Mouse (Mus musculus) kidney, postnatal 10 days (tissue): ENCODE measurements around the gene Tex22.

ENCODE experiments used
- DNase-seq: peaks from one replicate; pipeline ENCODE4 v3.0.0; 2021; ENCODE audit warnings: mixed read lengths

Gene Tex22

DNA sequence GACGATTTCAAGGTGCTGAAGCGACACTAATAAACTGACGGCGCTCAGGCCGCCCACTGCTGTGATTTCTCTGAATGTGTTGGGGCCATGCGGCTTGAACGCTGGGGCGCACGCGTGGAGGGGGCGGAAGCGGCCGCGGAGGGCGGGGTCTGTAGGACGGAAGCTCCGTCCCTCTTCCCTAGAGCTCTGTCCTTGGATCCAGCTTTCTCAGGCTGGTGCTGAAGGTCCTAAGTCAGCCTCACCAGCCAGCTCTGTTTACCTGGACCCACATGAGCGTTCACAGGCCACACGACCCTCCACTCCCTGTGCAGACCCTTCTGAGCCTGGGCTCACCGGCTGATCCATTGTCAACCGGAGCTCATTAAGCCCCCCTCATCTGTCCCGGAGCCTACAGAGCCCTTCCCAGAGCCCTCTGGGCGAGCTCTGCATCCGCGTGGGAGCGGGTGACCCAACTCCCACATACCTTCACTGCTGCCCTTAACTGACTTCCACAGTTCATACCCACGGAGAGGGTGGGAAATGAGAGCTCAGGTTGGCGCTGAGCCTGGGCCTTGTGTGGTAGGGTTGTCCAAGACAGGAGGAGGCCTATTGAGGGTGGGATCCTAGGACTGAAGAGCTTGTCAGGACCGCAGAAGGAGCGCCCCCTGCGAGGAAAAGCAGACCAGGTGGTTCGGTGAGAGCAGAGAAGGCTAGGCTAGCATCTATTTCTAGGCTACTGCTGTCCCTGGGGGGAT, at the start of gene Tex22:
Tex22 (plus strand) TSS at position 174 of the 734 bp plus-strand sequence.
- DNase-seq = peak; percentile 93

DNA sequence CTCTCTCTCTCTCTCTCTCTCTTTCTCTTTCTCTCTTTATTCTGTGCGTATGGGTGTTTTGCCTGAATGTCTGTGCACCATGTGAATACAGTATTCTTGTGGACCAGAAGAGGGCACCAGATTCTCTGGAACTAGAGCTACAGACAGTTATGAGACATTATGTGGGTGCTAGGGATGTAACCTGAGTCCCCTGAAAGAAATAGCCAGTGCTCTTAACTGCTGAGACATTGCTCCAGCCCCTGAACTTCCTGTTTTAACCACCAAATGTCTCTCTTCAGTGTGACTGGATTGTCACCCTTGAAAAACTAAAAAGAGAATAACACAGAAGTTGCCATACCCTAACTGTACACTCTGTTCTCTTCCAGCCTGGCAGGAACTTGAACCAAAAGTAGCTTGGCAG, 47.7 kb upstream of the Tex22 start:
- DNase-seq = no peak

DNA sequence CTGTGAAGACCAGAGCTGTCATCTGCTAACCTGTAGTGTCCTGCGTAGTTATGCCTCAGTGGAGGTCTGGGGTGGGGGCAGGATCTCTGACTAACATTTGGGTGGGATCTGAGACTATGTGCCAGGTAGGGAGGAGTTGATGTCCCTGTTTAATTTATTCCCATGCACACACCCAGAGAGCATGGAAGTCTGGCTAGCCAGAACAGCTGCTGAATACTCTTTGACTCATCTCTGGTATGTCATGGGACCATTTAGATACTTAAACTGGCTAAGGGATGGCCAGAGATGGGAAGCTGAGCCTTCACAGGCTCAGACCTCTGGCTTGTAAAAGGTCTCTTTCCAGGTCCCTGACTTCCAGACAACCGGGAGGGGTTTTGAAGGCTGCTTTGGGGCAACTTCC, 46.8 kb upstream of the Tex22 start:
- no peak for DNase-seq

DNA sequence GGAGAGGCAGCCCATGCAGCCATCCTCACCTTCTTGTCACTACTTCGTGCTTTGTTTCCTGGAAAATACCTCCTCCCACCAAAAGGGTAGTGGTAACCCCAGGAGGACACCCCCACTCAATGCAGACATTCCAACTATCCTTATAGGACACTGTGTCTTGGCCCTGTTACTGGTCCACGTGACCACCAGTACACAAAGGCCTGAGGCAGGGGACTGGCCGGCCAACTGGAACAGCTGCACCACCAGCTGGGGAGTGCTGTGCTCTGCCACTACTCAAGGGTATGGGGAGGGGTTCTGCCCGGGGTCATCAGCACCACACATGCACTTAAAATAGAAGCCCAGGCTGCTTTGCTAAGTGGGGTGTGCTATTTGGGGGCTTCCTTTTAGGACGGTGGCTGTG, 46.2 kb upstream of the Tex22 start:
- DNase-seq = no peak

DNA sequence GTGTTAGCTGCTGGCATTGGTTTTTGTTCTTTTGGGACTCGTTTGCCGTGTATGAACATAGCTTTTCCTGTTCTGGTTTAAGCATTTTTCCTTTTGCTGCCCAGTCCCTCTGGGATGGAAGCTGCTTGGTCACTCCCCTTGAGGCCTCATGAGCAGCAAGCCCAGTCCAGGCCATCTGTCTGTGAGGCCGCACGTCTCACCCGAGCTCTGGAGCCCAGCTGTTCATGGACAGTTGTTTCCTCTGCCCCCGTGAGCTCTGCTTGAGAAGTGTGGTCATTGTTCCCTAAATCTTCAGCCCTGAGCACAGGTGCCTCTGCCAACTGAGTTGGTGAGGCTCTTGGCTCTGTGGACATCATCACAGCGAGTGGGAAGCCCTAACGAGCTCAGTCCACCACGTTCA, 45.4 kb upstream of the Tex22 start:
- DNase-seq = peak; percentile 49

DNA sequence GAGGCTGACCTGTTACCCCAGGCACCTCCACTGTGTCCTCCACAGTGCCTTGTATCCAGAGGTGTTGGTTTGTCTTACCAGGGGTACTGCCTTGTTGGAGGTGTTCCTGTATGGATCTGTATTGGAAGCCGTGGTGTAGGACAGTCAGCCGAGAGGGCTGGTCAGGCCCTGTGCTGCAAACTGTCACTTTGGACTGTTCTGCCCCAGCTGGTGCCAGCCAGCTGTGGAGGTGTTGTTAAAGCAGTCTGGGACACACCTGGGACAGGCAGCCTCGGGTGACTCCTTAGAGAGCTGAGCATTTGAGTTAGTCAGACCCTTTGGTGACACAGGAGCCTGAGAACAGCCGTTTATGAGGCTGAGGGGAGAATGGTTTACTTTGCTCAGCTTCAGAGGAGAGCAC, 44.3 kb upstream of the Tex22 start:
- no peak for DNase-seq

DNA sequence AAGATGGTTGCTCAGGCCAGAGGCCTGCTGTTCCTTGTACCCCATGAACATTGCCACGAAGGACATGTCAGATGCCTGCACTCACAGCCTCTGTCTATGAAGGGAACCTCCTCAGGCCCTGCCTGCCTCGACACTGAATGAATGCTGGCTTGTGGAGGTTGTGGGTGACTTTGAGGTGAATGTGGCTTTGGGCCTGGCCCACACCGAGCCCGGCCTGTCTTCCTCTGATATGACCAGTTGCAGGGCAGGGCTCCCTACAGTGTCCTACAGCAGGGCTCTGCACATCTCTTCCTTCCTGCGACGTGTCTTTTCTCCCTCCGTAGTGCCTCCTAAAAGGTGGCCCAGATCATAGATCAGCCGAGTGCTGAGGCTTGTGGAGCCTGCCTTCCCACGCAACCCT, 43.3 kb upstream of the Tex22 start:
- DNase-seq = no peak

DNA sequence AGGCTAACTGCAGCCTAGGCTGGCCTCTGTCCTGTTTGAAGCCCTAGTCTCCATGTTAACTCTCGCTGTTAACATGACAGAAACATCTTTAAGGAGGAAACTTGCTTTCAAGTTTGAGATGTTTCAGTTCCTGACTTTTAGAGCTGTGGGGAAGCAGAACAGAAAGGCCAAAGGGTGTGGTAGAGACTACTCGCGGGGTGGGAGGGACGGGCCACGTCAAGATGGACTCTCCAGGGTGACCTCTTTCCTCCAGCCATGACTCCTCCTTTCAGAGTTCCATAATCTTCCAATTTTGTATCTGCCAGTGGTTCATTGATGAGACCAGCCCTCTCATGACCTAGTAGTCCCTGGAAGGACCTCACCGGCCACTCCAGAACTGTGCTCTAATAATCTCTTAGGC, 42.9 kb upstream of the Tex22 start:
- DNase-seq = no peak

DNA sequence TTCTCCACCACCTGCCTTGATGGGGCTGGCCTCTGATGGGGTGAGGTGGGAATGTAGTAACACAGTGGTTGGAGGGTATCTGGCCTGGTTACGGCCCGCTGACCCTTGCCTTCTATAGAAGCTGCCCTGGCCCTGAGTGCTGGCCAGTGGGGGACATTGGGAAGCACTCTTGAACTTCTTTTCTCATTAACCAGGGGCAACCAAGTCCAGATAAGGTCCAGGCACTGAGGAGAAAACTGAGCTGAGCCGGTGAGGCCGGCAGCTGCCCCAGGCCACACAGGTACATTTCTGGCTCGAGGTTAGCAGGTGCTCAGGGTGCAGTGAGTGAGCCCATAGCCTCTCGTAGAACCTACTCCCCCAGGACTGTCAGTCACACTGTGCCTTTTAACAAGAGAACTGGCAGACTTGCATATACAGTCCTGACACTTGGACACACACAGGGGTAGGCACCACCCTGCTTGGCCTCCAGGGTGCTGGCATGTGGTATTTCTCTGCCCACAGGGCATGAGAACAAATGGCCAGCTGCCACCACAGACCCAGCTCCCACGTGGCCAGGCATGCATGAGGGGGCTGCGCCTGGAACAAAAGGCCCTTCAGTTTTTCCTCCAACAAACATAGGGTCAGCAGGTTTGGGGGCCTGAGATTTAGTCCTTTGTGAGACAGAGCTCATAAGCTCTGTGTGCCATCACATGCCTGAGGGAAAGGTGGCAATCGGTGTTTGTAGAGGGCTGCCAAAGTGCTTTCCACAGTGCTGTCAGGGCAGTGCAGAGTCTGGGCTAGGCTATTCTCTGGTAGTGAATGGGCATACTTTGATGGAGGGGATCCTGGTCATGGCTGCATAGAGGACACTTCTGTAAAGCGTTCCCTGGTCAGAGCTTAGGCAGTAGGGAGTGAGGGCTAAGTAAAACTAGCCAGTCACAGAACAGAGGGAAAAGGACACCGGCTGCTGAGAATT, 41.7 kb upstream of the Tex22 start:
- DNase-seq = peak; percentile 75

DNA sequence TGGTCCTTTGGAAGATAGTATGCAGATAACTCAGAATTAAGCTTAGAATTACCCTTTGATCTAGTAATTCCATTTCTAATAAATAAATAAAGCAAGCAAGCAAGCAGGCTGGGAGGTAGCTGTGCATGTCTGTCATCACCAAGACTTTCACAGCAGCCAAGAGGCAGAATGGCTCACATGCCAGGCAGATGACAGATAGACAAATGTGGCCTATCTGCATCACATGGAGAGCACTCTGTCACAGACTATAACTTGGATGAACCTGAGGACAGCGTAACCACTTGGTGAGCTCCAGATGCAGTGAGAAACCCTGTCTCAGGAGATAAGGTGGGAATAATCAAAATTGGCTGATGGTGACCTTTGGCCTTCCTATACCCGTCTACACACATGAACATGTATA, 39.2 kb upstream of the Tex22 start:
- DNase-seq = no peak

DNA sequence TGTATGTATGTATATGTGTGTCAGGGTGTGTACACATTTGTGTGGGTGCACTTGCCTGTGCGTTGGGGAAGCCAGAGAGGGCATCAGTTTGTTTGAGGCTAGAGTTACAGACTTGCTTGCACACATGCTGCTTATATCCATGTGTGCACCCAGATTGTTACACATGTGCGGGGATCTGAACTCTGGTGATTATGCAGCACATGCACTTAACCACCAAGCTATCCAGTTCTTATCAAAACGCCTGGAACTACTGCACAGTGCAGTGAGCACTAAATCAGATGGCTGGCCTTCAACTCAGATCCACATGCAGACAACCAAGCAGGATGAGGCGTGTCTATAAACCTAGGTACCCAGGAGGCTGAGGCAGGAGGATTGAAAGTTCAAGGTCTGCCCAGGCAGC, 37.3 kb upstream of the Tex22 start:
- no peak for DNase-seq

DNA sequence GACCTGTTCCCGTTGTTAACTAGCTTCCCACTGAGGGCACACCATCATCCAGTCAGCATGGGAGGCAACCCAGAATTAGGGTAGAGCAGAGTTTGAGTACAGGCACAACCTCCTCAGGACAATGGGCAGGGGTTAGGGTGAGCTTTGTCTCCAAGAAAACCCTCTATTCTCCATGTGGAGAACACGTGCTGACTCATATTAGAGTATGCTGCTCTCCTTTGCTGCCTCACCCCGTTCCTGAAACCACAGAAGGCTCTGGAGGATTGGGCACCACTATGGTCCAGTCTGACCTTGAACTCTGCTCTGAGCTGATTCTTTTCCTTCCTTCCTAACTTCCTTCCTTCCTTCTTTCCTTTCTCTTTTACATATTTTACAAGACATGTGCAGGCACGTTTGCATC, 35.9 kb upstream of the Tex22 start:
- no peak for DNase-seq

DNA sequence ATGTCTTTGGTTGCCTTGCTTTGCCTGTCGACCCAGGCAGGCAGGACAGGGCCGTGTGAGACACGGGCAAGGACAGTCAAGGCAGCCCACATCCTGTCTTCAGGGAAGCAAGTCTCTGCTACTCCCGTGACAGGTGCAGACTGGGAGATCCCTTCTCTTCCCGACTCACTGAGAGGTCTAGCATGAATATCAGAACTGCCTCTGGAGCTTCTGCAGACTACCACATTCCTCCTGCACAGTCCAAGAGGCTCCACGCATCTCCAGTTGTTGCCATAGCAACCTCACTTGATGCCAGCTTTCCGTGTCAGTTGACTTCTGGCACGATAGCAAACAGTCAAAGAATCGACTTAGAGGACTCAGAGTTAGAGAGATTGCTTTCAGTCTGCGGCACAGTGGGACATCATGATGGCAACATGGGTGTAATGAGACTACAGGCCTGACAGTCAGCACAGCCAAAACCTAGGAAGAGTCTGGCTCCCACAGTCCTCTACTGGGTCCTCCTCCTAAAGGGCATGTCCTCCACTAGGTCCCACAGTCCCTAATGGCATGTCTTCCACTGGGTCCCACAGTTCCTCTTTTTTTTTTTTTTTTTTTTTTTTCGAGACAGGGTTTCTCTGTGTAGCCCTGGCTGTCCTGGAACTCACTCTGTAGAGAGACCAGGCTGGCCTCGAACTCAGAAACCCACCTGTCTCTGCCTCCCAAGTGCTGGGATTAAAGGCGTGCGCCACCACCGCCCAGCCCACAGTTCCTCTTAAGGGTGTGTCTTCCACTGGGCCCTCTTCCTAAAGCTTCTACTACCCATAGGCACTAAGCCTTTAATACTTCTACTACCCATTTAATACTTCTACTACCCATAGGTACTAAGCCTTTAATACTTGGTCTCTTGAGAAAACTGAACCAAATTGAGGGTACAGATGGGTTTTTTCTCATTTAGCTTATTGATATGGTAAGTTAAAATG, 32.5 kb upstream of the Tex22 start:
- DNase-seq = peak; percentile 31

DNA sequence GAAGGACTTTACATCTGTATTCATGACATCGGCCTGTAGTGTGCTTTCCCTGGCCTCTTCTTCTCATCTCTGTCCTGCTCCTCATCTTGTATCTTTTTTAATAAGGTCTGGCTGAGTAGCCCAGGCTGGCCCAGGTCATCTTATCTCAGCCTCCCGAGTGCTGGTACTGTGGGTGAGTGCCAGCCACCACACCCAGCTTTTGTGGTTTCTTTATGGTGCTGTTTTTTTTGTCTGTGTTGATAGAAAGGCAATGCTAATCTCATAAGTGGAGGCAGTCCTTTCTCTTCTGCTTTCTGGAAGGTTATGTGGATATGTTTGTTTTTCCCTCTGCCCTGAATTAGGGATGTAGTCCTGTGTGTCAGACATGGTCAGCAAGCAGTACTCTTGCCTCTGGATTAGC, 31.8 kb upstream of the Tex22 start:
- DNase-seq = no peak

DNA sequence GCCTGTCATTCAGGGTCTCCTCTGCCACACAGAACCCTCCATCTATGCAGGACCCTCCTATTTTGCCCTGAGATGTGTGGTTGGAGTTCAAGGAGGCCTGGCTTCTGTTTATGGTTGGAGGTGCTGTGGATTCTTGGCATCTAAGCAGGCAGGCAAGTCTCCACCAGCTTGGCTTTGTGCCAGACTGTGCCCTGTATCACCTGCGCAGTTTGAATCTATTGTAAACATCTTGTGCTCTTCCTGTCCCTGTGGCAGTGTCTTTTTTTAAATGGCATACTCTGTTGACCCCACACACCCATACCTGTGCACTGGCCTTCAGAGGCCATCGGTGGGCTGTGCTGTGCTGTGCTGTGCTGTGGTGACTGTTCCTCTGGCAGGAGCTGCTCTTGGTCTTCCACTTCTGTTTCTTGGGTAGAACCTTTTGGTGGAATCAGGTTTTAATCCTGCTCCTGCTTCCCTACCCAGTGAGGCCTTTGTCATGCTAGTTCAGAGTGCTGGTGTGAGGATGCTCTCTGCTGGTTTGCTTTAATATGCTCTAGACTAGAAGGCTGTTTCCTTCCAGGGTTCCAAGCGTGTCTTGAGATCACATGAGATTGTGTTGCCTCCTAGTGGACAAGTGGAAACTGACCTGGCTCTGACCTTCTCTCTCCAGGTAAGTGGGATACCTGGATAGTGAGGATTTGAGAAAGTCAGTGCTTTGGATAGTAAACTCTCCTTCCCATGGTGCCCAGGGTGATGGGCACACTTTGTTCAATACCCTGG, 29.2 kb upstream of the Tex22 start:
- peak; percentile 71 for DNase-seq

DNA sequence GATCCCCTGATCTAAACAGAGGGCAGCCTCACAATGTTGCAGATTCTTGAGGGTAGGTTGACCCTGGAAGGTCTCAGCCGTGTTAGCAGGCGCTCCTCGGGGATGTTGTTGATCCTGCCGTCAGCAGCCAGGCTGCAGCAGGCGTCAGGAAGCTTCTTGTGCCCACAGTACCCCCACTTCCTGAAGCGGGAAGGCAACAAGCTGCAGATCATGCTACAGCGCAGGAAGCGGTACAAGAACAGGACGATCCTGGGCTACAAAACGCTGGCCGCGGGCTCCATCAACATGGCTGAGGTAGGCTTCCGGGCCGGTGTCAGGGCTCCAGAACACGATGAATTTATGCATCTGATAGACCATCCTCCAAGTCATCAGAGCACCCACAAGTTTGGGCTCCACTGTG, 27.4 kb upstream of the Tex22 start:
- DNase-seq = no peak

DNA sequence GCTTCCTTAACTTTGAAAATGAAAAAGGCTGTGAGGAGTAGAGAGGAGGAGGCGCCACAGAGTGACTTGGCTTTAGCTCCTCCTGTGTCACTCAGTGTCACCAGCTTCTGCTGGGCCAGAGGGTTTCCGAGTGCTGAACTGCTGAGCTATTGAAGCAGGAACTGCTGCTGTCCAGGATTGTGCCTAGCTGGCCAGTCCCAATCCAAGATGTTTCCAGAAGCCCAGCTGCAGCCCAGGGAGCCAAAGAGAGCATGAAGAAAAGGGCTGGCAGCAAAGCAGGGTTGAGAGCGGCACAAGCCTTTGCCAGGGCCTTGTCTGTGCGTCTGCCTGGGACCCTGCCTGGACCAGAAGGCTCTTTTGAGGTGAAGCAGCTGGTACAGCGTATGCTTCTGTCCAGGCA, 26.2 kb upstream of the Tex22 start:
- DNase-seq = no peak

DNA sequence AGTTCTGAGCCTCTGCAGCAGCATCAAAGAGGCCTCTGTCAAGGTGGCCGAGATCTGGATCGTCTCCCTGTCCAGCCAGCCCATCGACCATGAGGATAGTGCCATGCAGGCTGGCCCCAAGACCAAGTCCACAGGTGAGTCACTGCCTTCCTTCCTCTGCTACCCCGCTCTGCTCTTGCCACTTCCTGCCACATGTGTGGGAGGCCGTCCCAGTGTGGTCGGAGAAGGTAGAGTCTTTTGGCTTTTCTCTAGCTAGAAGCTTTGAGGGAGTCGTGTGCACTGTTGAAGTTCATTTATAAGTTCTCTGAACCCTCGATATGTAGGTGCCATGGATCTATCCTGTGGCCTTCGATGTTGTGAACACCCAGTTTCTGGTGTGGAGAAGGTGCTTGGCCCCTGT, 24.5 kb upstream of the Tex22 start:
- DNase-seq = no peak

DNA sequence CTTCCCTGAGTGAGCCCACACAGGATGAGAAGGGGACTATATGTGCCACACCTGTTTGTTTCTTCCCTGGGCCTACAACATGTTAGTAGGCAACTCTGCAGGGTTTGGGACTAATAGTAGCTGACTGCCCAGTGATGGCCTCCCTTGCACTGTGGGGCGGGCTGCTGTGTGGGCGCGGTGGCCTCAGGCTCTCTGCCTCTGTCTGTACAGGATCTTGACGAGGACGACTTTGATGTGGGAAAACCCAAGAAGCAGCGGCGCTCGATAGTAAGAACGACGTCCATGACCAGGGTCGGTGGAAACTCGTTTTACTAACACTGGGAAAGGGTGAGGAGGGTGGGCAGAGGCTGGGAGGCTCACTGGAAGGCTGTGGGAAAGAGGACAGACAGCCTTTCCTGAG, 23.6 kb upstream of the Tex22 start:
- DNase-seq = no peak

DNA sequence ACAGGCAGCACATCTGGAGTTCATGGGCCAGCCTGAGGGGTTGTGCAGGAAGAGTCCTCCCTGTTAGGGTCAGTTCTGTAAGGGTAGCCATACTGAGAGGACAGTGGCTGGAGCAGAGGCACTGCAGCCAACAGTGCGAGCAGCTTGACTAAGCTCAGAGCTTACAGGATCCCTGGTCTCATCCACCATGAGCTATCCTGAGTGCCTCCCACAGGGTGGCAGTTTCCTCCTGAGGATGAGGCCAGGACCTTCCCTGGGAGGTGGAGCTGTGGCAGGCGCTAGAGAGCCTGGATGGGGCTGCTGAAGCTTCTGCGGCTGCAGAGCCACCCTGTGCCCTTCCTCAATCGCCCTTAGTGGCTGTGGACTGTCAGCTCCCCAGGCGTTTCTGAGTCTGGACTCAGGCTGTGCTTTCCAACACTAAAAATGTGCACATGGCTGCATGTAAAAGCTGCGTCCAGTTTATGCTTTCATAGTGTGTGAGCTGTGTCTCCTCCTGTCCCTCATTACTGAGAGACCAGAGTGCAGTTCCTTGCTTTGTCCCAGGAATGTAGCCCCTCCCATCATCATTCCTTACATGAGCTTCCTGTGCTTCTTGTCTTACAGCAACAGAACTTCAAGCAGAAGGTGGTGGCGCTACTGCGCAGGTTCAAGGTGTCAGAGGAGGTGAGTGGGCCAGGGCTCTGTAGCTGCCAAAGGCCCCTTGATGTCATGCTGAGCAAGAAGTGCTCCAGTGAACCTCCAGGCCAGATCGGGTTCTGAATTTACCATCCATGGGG, 22.5 kb upstream of the Tex22 start:
- peak; percentile 57 for DNase-seq

DNA sequence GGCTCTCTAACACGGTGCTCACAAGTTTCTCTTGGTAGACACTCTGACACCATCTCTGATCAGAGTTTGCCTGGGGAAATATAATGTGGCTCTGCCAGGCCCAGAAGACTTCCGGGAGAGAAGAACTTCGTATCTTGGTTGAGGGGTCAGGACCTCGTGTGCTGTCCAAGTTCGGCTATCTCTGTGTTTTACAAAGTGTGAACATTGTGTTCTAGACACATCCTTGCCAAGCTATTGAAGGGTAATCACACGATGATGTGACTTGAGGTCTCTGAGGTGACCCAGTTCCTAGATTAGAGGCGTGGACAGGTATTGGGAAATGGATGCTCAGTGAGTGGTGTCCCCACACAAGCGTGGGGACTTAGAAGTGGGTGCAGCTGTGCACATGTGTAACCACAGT, 18.2 kb upstream of the Tex22 start:
- no peak for DNase-seq
